Comparison of ENCODE assay signal across 8 mouse cellular contexts in the genomic region with DNA sequence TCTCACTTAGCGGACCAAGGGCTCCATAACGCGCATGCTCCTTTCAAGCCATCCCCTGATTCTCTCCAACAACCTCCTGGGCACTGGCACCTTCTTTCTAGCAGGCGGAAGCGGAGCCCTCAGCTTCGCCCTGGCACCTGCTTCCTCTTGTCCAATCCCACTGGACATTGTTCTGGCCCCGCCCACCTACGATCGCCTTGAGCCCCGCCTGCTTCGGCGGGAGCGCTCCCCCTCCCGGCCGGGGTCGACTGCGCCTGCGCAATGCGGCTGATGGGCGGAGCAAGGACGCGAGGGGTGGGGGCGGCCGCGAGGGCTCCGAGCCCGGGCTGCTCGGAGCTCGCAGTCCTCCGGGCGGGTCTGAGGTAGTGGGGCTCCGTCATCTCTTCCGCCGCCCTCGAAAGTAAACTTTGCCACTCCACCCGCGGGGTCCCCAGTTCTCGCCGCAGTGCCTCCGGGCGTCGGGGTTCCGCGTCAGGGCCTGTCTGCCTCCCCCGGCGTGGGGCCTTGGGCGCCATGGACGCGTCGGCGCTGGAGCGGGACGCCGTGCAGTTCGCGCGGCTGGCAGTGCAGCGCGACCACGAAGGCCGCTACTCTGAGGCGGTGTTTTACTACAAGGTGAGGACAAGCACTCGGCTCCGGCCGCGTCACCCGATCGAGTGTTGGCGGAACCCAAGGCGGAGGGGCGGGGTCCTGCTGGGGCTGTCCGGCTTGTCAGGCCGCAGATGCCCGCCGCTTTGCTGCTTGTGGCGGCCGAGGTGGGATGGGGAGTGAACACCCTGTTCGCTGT. TPM values are rescaled to one million over a fixed set of nuclear protein-coding genes. Genes with fewer than 3 reads are reported as not detected.
A peak's percentile ranks its signal among the peaks of the same experiment; 100 is the strongest.
DNase-seq lines count a peak whose midpoint lies in the region; ATAC-seq and TF ChIP-seq lines count a peak whose summit lies in the region.

A gene (plus strand): TSS at position 270 of the 787 bp plus-strand sequence.

- peak within 1 kb of the TSS; percentile 43 for H3K9ac ChIP-seq in ES-Bruce4 (ENCODE audit: low read depth, poor library complexity, severe bottlenecking)
- H3K9ac ChIP-seq in forebrain, embryonic 13.5 days, result peak within 1 kb of the TSS; percentile 94
- peak within 1 kb of the TSS; percentile 90 for H3K9ac ChIP-seq in liver, postnatal 0 days (replicated peaks)
- H3K9ac ChIP-seq in neural tube, embryonic 14.5 days (replicated peaks; ENCODE audit: low read depth, low read length), result peak within 1 kb of the TSS; percentile 87

- H3K9me3 ChIP-seq in ES-Bruce4 (replicated peaks; ENCODE audit: control insufficient read depth, insufficient read depth, low read length, poor library complexity, severe bottlenecking), result no peaks in the 10 kb centered on the region
- no peaks in the 10 kb centered on the region for H3K9me3 ChIP-seq in forebrain, embryonic 13.5 days (replicated peaks)
- H3K9me3 ChIP-seq in liver, postnatal 0 days (ENCODE audit: low read length), result no peaks in the 10 kb centered on the region
- no peaks in the 10 kb centered on the region for H3K9me3 ChIP-seq in neural tube, embryonic 14.5 days (ENCODE audit: control insufficient read depth, low read length)

- peak; percentile 99 for ATAC-seq in cerebellum, adult (ENCODE audit: insufficient number of reproducible peaks, low FRiP score, low TSS enrichment)
- ATAC-seq in forebrain, embryonic 13.5 days, result peak; percentile 97
- ATAC-seq in liver, postnatal 0 days, result peak; percentile 95
- ATAC-seq in neural tube, embryonic 14.5 days (ENCODE audit: low read depth), result peak; percentile 97

- DNase-seq in heart, postnatal 10 days, result peak; percentile 98 to 99
- peak; percentile 96 for DNase-seq in large intestine, adult 2 months (ENCODE audit: low read depth, low spot score)
- peak; percentile 100 for DNase-seq in liver, postnatal 0 days
- DNase-seq in testis, postnatal 10 days (ENCODE audit: low spot score), result peak; percentile 100

- peak; percentile 81 for TF ChIP-seq POLR2A in ES-Bruce4 (IDR thresholded peaks at IDR 0.05; ENCODE audit: insufficient read depth, low read length)

- under 1% methylated on average over 78 of the region's 78 CpGs for WGBS in forebrain, embryonic 13.5 days
- under 1% methylated on average over 78 of the region's 78 CpGs for WGBS in large intestine, adult 2 months
- WGBS in liver, postnatal 0 days (ENCODE audit: insufficient replicate concordance), result 1% methylated on average over 77 of the region's 78 CpGs
- under 1% methylated on average over 77 of the region's 78 CpGs for WGBS in neural tube, embryonic 14.5 days

- no peaks in the 10 kb centered on the region for H3K36me3 ChIP-seq in ES-Bruce4 (ENCODE audit: control insufficient read depth, insufficient read depth, low read length, poor library complexity, severe bottlenecking)
- peaks cover 10% of the 10 kb centered on the region for H3K36me3 ChIP-seq in forebrain, embryonic 13.5 days (ENCODE audit: poor library complexity, severe bottlenecking)
- H3K36me3 ChIP-seq in liver, postnatal 0 days (replicated peaks; ENCODE audit: insufficient read depth, low read length), result peaks cover 10% of the 10 kb centered on the region
- 0 out of 2 replicates have a peak, but pooled peaks cover 5% of the 10 kb centered on the region for H3K36me3 ChIP-seq in neural tube, embryonic 14.5 days (ENCODE audit: control insufficient read depth, insufficient read depth, low read length)

- H3K4me1 ChIP-seq in ES-Bruce4 (ENCODE audit: control insufficient read depth, insufficient read depth, low read length), result no peaks in the 10 kb centered on the region
- peaks cover 18% of the 10 kb centered on the region for H3K4me1 ChIP-seq in forebrain, embryonic 13.5 days
- 0 out of 2 replicates have a peak, but pooled peaks cover 3% of the 10 kb centered on the region for H3K4me1 ChIP-seq in liver, postnatal 0 days (ENCODE audit: insufficient read depth)
- H3K4me1 ChIP-seq in neural tube, embryonic 14.5 days (ENCODE audit: control insufficient read depth, insufficient read depth, low read length), result peaks cover 19% of the 10 kb centered on the region; the same call in 1 of the 2 replicates

- peak within 1 kb of the TSS; percentile 71 for H3K4me3 ChIP-seq in ES-Bruce4 (ENCODE audit: low read depth, low read length)
- H3K4me3 ChIP-seq in forebrain, embryonic 13.5 days, result peak within 1 kb of the TSS; percentile 81
- H3K4me3 ChIP-seq in liver, postnatal 0 days (ENCODE audit: low read depth, low read length), result peak within 1 kb of the TSS; percentile 88
- peak within 1 kb of the TSS; percentile 88 for H3K4me3 ChIP-seq in neural tube, embryonic 14.5 days (ENCODE audit: low read depth, low read length)

- no peak within 1 kb of the TSS for H3K27ac ChIP-seq in ES-Bruce4 (ENCODE audit: insufficient read depth, low read length)
- peak within 1 kb of the TSS; percentile 91 for H3K27ac ChIP-seq in forebrain, embryonic 13.5 days
- peak within 1 kb of the TSS; percentile 97 for H3K27ac ChIP-seq in liver, postnatal 0 days (ENCODE audit: low read depth)
- H3K27ac ChIP-seq in neural tube, embryonic 14.5 days (ENCODE audit: low read depth, low read length), result peak within 1 kb of the TSS; percentile 88

- TF ChIP-seq CTCF in ES-Bruce4 (IDR thresholded peaks at IDR 0.05; ENCODE audit: low read depth, low read length), result no peak
- peak; percentile 71 for TF ChIP-seq CTCF in liver, postnatal 0 days (IDR thresholded peaks at IDR 0.05; ENCODE audit: low read depth)

- no peak for TF ChIP-seq EP300 in ES-Bruce4 (IDR thresholded peaks at IDR 0.05; ENCODE audit: insufficient read depth, low read depth, low read length)
- no peak for TF ChIP-seq EP300 in liver, postnatal 0 days (IDR thresholded peaks at IDR 0.05; ENCODE audit: low read depth)

- peak within 1 kb of the TSS; percentile 71 for H3K4me2 ChIP-seq in forebrain, embryonic 13.5 days
- peak within 1 kb of the TSS; percentile 71 for H3K4me2 ChIP-seq in liver, postnatal 0 days (ENCODE audit: low read depth, low read length)
- H3K4me2 ChIP-seq in neural tube, embryonic 14.5 days (ENCODE audit: low read depth, low read length), result peak within 1 kb of the TSS; percentile 71

- intact Hi-C loops in heart, postnatal 10 days (cut with DNase I), result loop anchor here (5.0 kb wide), 2 partner anchors 84 to 119 kb away; a partner anchor contains a TSS

- no peaks in the 10 kb centered on the region for H3K27me3 ChIP-seq in ES-Bruce4 (ENCODE audit: control insufficient read depth, insufficient read depth, low read length, poor library complexity, severe bottlenecking)
- no peaks in the 10 kb centered on the region for H3K27me3 ChIP-seq in forebrain, embryonic 13.5 days
- H3K27me3 ChIP-seq in liver, postnatal 0 days (ENCODE audit: insufficient read depth, low read length), result no peaks in the 10 kb centered on the region
- no peaks in the 10 kb centered on the region for H3K27me3 ChIP-seq in neural tube, embryonic 14.5 days (ENCODE audit: control insufficient read depth, insufficient read depth, low read length)

RNA-seq across cellular contexts. Expression of the gene that starts here (rescaled TPM):
- 22.8 and 23.2 TPM in 2 replicates for polyA plus RNA-seq in ES-Bruce4 (2011; ENCODE audit: insufficient read depth, insufficient read length, low read depth, missing spikeins)
- polyA plus RNA-seq in forebrain, embryonic 13.5 days (2015; fragmentation: Nextera tagmentation; extraction: Ambion mirVana), result 44.2 and 48.7 TPM in 2 replicates
- total RNA-seq in heart, postnatal 10 days (2021), result 10 to 100 TPM; 29.8 to 37.9 TPM
- 8.8 and 12.1 TPM in 2 replicates for polyA plus RNA-seq in large intestine, adult 2 months (2012; rRNA removed)
- polyA plus RNA-seq in liver, postnatal 0 days (2015; fragmentation: Nextera tagmentation; extraction: Ambion mirVana), result 10.3 and 12.4 TPM in 2 replicates
- 89.4 and 92.9 TPM in 2 replicates for polyA plus RNA-seq in neural tube, embryonic 14.5 days (2014; fragmentation: Nextera tagmentation; extraction: Ambion mirVana)

Comparison
In these comparisons a context has a peak if more than half of its experiments do, and no peak if none do; other contexts are left out.
1. H3K9ac ChIP-seq: peak in every context shown above with its lines; median percentile 94 in forebrain, embryonic 13.5 days; 90 in liver, postnatal 0 days; 87 in neural tube, embryonic 14.5 days; 43 in ES-Bruce4.